In genomic region chr10:29480945-29481344, GRCm38 (mm10) we compare ENCODE assay signal across 34 mouse cellular contexts. TPM values are rescaled to one million over a fixed set of nuclear protein-coding genes. Genes with fewer than 3 reads are reported as not detected.
"Had no signal": no experiment of that assay in that cellular context is flagged by ENCODE, and none has a peak within 500 bp of the region (broad histone marks: within the 10 kb centered on the region; RNA-seq: fewer than 3 reads in every experiment).

No protein-coding gene starts in this region.

- H3K27ac ChIP-seq: heart, embryonic 10.5 days; heart, embryonic 13.5 days; heart, embryonic 15.5 days; hindbrain, embryonic 10.5 days; hindbrain, embryonic 12.5 days; hindbrain, embryonic 13.5 days; hindbrain, embryonic 14.5 days; hindbrain, embryonic 15.5 days; hindbrain, postnatal 0 days; intestine, embryonic 15.5 days; kidney, embryonic 15.5 days; kidney, postnatal 0 days; layer of hippocampus, adult 2 months had no signal

- H3K4me1 ChIP-seq: heart, embryonic 10.5 days; heart, embryonic 12.5 days; heart, embryonic 13.5 days; heart, embryonic 15.5 days; hindbrain, embryonic 10.5 days; hindbrain, embryonic 12.5 days; hindbrain, embryonic 13.5 days; hindbrain, embryonic 15.5 days; intestine, embryonic 15.5 days; kidney, embryonic 15.5 days had no signal

- H3K4me3 ChIP-seq: heart, embryonic 10.5 days; heart, embryonic 12.5 days; heart, embryonic 13.5 days; heart, embryonic 15.5 days; hindbrain, embryonic 10.5 days; hindbrain, embryonic 12.5 days; hindbrain, embryonic 13.5 days; hindbrain, embryonic 15.5 days; intestine, embryonic 15.5 days; kidney, embryonic 15.5 days; layer of hippocampus, adult 2 months had no signal

- H3K9me3 ChIP-seq: heart, embryonic 10.5 days; heart, embryonic 12.5 days; heart, embryonic 13.5 days; heart, embryonic 15.5 days; hindbrain, embryonic 10.5 days; hindbrain, embryonic 12.5 days; hindbrain, embryonic 13.5 days; hindbrain, embryonic 15.5 days; intestine, embryonic 15.5 days; kidney, embryonic 15.5 days had no signal

- H3K4me2 ChIP-seq: heart, embryonic 11.5 days; heart, embryonic 12.5 days; heart, embryonic 13.5 days; heart, embryonic 15.5 days; hindbrain, embryonic 12.5 days; hindbrain, embryonic 13.5 days; hindbrain, embryonic 14.5 days; hindbrain, embryonic 15.5 days; intestine, embryonic 15.5 days; kidney, embryonic 15.5 days had no signal

- H3K9ac ChIP-seq: heart, embryonic 12.5 days; heart, embryonic 13.5 days; heart, embryonic 15.5 days; hindbrain, embryonic 12.5 days; hindbrain, embryonic 13.5 days; hindbrain, embryonic 14.5 days; hindbrain, embryonic 15.5 days; intestine, embryonic 15.5 days; kidney, embryonic 15.5 days had no signal

- H3K27me3 ChIP-seq: heart, embryonic 12.5 days; heart, embryonic 13.5 days; heart, embryonic 15.5 days; hindbrain, embryonic 12.5 days; hindbrain, embryonic 13.5 days; hindbrain, embryonic 15.5 days; intestine, embryonic 15.5 days; kidney, embryonic 15.5 days had no signal

- DNase-seq: heart, postnatal 10 days; heart, postnatal 14 days; heart, postnatal 36 days; heart, postnatal 4 days; kidney, adult 11 months; kidney, adult 18-20 months; kidney, adult 2 months; kidney, adult 8-10 months; kidney, adult 9 months; kidney, postnatal 14 days; kidney, postnatal 25 days; kidney, postnatal 36 days; kidney, postnatal 4 days; layer of hippocampus, adult 9-11 months; layer of hippocampus, postnatal 36 days had no signal

- ATAC-seq: hindbrain, embryonic 16.5 days; hindbrain, postnatal 0 days; inflammation-experienced regulatory T-cells, adult 6 months; intestine, embryonic 15.5 days; intestine, embryonic 16.5 days; intestine, postnatal 0 days had no signal

- H3K36me3 ChIP-seq: heart, embryonic 10.5 days; heart, embryonic 12.5 days; heart, embryonic 13.5 days; heart, embryonic 15.5 days; hindbrain, embryonic 10.5 days; hindbrain, embryonic 12.5 days; hindbrain, embryonic 13.5 days; hindbrain, embryonic 15.5 days; intestine, embryonic 15.5 days; kidney, embryonic 15.5 days had no signal

RNA-seq across cellular contexts. Expression of gene Rspo3, which starts 54.7 kb away (rescaled TPM):
- polyA plus RNA-seq: inflammation-experienced regulatory T-cells, adult 6 months had no signal
